Mouse (Mus musculus) ES-E14 (cell line): Measurements from ENCODE around the gene Nfib. TPM values are rescaled to one million over a fixed set of nuclear protein-coding genes. Genes with fewer than 3 reads are reported as not detected.

Experiments used
- DNase-seq: peaks from one replicate; pipeline ENCODE4 v3.0.0-alpha.2; 2013; ENCODE audit warnings: low read depth, low spot score
- H3K27ac ChIP-seq: 2 replicates; pipeline ENCODE4 v1.5.1; 2012; ENCODE audit warnings: low read depth, mild to moderate bottlenecking, low read length, moderate library complexity, mixed read lengths; ENCODE audit not compliant: poor library complexity, insufficient read depth, severe bottlenecking
- H3K36me3 ChIP-seq: 2 replicates; pipeline ENCODE4 v1.6.1; 2012; ENCODE audit warnings: mild to moderate bottlenecking, low read length, moderate library complexity, mixed read lengths; ENCODE audit not compliant: control insufficient read depth, poor library complexity, insufficient read depth, severe bottlenecking
- H3K4me1 ChIP-seq, 2 experiments: fragments of 150-350 bp in 1 of 2; sonication (generic) in 1 of 2; 2 replicates each; pipeline ENCODE4 v1.6.1; 2012; ENCODE audit warnings: low read length in 2 of 2, mild to moderate bottlenecking in 1 of 2, mixed read lengths in 1 of 2; ENCODE audit not compliant: control insufficient read depth in 2 of 2, insufficient read depth in 2 of 2, poor library complexity in 1 of 2
- H3K4me3 ChIP-seq, 2 experiments: fragments of 150-350 bp in 1 of 2; sonication (generic) in 1 of 2; 2 replicates each; pipeline ENCODE4 v1.5.1; 2012; ENCODE audit warnings: low read length in 2 of 2, low read depth in 1 of 2, mild to moderate bottlenecking in 1 of 2, mixed read lengths in 1 of 2; ENCODE audit not compliant: insufficient read depth in 1 of 2, poor library complexity in 1 of 2, severe bottlenecking in 1 of 2
- H3K9ac ChIP-seq: 2 replicates; pipeline ENCODE4 v1.6.1; 2012; ENCODE audit warnings: low read depth, mild to moderate bottlenecking, low read length, mixed read lengths; ENCODE audit not compliant: poor library complexity, insufficient read depth, severe bottlenecking
- H3K9me3 ChIP-seq: fragments of 150-350 bp; sonication (generic); 2 replicates; pipeline ENCODE4 v1.6.1; 2012; ENCODE audit warnings: low read depth, mild to moderate bottlenecking, low read length; ENCODE audit not compliant: control insufficient read depth, insufficient read depth
- CHD2 ChIP-seq: IDR thresholded peaks from 2 replicates; pipeline ENCODE4 v1.6.1; 2014; ENCODE audit warnings: mild to moderate bottlenecking, low read depth, low read length, inconsistent platforms
- HCFC1 ChIP-seq: IDR thresholded peaks from 2 replicates; pipeline ENCODE4 v1.6.1; 2012; ENCODE audit warnings: low read length, inconsistent platforms, borderline replicate concordance; ENCODE audit not compliant: insufficient read depth
- MAFK ChIP-seq: IDR thresholded peaks from 2 replicates; pipeline ENCODE4 v1.6.1; 2014; ENCODE audit warnings: mild to moderate bottlenecking, low read depth, low read length, inconsistent platforms; ENCODE audit not compliant: insufficient read depth
- ZC3H11A ChIP-seq: IDR thresholded peaks from 2 replicates; pipeline ENCODE4 v1.6.1; 2012; ENCODE audit warnings: low read depth, mild to moderate bottlenecking, inconsistent platforms, low read length, borderline replicate concordance
- ZNF384 ChIP-seq: IDR thresholded peaks from 2 replicates; pipeline ENCODE4 v1.6.1; 2012; ENCODE audit warnings: low read depth, low read length, inconsistent platforms
- in situ Hi-C, 2 experiments: fragments of 600-800 bp; cut with MboI; formaldehyde crosslinking; loops; one replicate each; pipeline ENCODE4 v1.15.1; 2025; ENCODE audit warnings: low sequenced_read_pairs in 2 of 2, inconsistent platforms in 1 of 2; ENCODE audit not compliant: unreplicated experiment in 2 of 2
- total RNA-seq: library from RNA; depleted of rRNA; stranded (reverse); fragments of 300-350 nt; gene quantifications from 2 replicates; pipeline ENCODE4 v1.2.3, GENCODE M21; 2012

Gene Nfib
- total RNA-seq, 1 experiment = 8.9 TPM

DNA sequence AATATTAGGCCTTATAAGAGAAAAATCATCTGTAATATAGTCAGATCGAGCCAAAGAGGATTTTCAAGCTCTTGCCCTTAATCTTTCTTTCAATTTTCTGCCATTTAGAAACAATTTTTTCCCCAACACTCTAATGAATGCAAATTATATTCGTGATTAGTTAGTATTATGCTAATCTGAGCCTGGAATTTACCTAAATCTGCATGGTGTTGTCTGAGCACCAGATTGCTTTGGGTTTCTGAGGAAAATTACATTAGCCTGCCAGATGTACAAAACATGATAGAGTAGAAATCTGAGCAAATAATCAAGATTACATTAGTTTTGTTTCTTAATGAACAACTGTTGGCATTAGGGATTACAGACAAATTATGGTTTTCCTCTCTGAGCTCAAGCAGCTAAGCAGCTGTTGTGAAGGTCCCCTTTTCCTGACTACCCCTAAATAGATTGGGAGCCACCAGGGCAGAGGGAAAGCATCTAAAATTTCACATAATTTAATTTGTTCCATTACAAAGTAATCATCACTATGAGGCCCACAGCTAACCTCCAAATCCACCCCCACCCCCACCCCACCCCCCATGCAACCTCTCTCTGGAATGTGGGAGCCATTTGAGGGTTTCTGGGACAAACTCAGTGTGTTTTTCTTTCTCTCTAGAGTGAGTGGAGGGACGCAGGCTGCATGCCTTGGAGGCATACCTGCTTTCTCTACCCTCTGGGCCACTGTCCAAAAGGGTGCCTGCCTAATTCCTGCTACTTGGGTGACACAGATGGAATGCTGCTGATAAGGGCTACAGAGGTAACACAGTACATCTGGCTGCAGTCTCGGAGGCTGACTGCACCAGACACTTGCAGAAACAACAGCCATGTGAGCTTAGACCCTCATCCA is 14.2 kb downstream of the Nfib start:
- no peak overlapping the region for H3K27ac ChIP-seq
- DNase-seq = no peak

DNA sequence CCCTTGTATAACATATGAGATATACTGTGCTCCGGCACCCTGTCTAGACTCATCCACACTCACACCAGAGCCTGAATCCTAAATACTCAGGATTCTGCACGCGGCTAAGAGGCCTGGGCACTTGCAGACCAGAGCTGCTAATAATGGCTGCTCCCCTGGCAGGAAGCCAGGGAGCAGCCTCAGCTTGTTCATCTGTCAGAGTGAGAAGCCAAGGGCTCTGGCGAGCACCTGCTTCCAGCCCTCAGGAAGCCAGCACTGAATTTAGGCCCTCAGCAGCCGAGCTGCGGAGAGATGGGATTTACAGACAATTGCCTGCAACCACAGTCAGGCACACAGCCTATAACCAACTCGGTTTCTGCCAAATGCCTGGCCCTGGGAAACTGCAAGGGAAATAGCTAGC is 15.3 kb downstream of the Nfib start:
- TF ChIP-seq CHD2 (no peak), HCFC1 (no peak), ZNF384 (no peak), MAFK (no peak), ZC3H11A (no peak)
- no peak for DNase-seq
- Histone ChIP-seq H3K9ac (no peak overlapping the region), H3K4me1 (no peaks in the 10 kb centered on the region), H3K4me3 (no peak overlapping the region), H3K9me3 (no peaks in the 10 kb centered on the region), H3K27ac (no peak overlapping the region), H3K36me3 (no peaks in the 10 kb centered on the region)
- in situ Hi-C loops = no loop called here

More for the DNA sequence above, 14.2 kb downstream of the Nfib start:
- no peaks in the 10 kb centered on the region for H3K4me1 ChIP-seq
- in situ Hi-C loops = no loop called here
- H3K36me3 ChIP-seq = no peaks in the 10 kb centered on the region
- H3K4me3 ChIP-seq = no peak overlapping the region
- TF ChIP-seq HCFC1 (no peak), MAFK (no peak), CHD2 (no peak), ZC3H11A (no peak), ZNF384 (no peak)
- no peaks in the 10 kb centered on the region for H3K9me3 ChIP-seq
- H3K9ac ChIP-seq = no peak overlapping the region

DNA sequence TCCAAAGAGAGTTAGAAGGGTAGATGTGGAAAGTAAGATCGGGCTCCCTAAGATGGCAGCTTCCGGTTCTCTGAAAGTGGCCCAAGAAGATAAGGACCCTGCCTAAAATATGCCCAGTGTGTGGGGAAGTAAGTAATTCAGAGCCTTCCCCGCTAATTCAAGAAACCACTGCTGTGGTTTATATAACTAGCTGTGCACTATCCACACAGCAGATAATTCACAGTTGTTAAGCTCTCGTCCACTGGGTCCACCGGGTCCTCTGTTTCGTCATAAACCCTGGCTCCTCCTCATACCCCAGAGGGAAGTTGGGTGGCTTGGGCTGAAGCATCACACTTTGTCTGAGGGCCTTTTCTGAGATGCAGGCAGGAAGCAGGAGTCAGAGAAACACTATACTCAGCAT is 19.5 kb downstream of the Nfib start:
- Histone ChIP-seq H3K4me3 (no peak overlapping the region), H3K4me1 (no peaks in the 10 kb centered on the region), H3K36me3 (no peaks in the 10 kb centered on the region), H3K9me3 (no peaks in the 10 kb centered on the region), H3K27ac (no peak overlapping the region), H3K9ac (no peak overlapping the region)
- TF ChIP-seq MAFK = no peak
- TF ChIP-seq HCFC1 = no peak
- no peak for TF ChIP-seq CHD2
- no peak for TF ChIP-seq ZC3H11A
- TF ChIP-seq ZNF384 = no peak
- in situ Hi-C loops = no loop called here
- DNase-seq = no peak

DNA sequence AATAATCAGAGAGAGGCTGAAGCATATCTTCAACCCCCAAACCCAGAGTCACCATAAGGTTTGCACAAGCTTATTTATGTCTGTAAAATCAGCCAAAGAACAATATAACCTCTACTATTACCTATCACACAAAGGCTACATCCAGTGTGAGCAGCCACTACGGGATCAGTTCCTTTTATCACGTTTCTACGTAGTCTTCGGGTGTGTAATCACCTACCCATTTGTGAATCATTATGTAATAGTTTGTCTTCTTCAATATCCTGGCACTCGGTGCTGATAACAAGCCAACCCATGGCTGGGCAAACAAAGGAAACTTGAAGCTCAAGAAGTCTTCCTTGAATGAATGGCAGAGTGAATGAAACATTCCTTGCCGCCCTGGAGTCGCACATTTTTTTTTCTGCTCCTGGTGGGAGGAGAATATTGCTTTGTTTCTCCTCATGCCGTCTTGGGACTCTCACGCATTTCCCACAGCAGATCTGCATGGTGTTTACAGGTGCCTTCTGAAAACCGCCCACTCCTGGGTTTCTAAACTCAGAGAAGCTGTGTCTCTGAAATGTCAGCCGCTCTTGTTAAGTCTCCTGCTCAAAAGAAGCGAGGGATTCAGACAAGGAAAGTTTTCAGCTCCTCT is 21.3 kb downstream of the Nfib start:
- no peak for TF ChIP-seq ZNF384
- TF ChIP-seq ZC3H11A = no peak
- TF ChIP-seq MAFK = no peak
- TF ChIP-seq HCFC1 = no peak
- TF ChIP-seq CHD2 = no peak
- in situ Hi-C loops = no loop called here
- H3K9ac ChIP-seq = no peak overlapping the region
- H3K4me1 ChIP-seq = no peaks in the 10 kb centered on the region
- no peak overlapping the region for H3K4me3 ChIP-seq
- no peaks in the 10 kb centered on the region for H3K9me3 ChIP-seq
- no peak overlapping the region for H3K27ac ChIP-seq
- DNase-seq = no peak
- H3K36me3 ChIP-seq = no peaks in the 10 kb centered on the region

DNA sequence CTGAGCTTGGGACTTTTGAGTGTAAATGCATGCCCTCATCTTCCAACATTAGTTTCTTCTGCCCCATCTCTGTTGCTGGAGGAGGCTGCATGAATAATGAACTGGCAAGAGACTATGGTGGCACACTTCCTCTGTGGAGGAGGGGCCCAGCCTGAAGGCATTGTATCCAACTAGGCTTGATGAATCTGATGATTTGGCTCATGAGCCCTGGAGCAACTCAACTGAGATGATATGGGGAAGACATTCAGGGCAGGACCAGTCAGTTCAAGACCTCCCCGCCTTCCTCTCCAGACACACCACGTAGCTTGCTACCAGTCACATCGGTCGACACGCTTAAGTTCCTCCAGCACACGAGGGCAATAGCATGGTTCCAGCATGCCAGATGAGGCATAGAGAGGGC is 22.0 kb downstream of the Nfib start:
- H3K9ac ChIP-seq = no peak overlapping the region
- no peak overlapping the region for H3K4me3 ChIP-seq
- H3K4me1 ChIP-seq = no peaks in the 10 kb centered on the region
- TF ChIP-seq ZC3H11A (no peak), HCFC1 (no peak), MAFK (no peak)
- H3K27ac ChIP-seq = no peak overlapping the region
- H3K36me3 ChIP-seq = no peaks in the 10 kb centered on the region
- in situ Hi-C loops = no loop called here
- no peak for DNase-seq
- no peaks in the 10 kb centered on the region for H3K9me3 ChIP-seq
